Mouse (Mus musculus): ENCODE results near the gene Tiprl.

Gene Tiprl

GRCm38 (mm10) chr1:165236321-165237298 lies at the start of gene Tiprl:
Gene Tiprl, minus strand, starts transcription at chr1:165236996.
- DNase-seq = peak; percentile 97

GRCm38 (mm10) chr1:165284096-165284495 lies 47.3 kb upstream of the Tiprl start:
- no peak for DNase-seq

- no peak for DNase-seq
These were observed 46.2 kb upstream of the Tiprl start for GRCm38 (mm10) chr1:165282967-165283345.

- DNase-seq = no peak
These were observed 45.6 kb upstream of the Tiprl start for GRCm38 (mm10) chr1:165282222-165282966.

- peak; percentile 39 for DNase-seq
These were observed 44.8 kb upstream of the Tiprl start for GRCm38 (mm10) chr1:165281351-165282221.

- DNase-seq = no peak
These were observed 43.9 kb upstream of the Tiprl start for GRCm38 (mm10) chr1:165280741-165281140.

- DNase-seq = no peak
These were observed 38.1 kb upstream of the Tiprl start for GRCm38 (mm10) chr1:165274946-165275345.

- peak; percentile 41 for DNase-seq
These were observed 15.4 kb upstream of the Tiprl start for GRCm38 (mm10) chr1:165252027-165252671.

GRCm38 (mm10) chr1:165250546-165250945 lies 13.8 kb upstream of the Tiprl start:
- no peak for DNase-seq

- DNase-seq = no peak
These were observed 12.0 kb upstream of the Tiprl start for GRCm38 (mm10) chr1:165248842-165249241.

GRCm38 (mm10) chr1:165247788-165248187 lies 11.0 kb upstream of the Tiprl start:
- no peak for DNase-seq

GRCm38 (mm10) chr1:165247085-165247484 lies 10.3 kb upstream of the Tiprl start:
- DNase-seq = no peak

GRCm38 (mm10) chr1:165246587-165246986 lies 9.8 kb upstream of the Tiprl start:
- no peak for DNase-seq

- no peak for DNase-seq
These were observed 950 bp downstream of the Tiprl start for GRCm38 (mm10) chr1:165235846-165236245.

GRCm38 (mm10) chr1:165233806-165234205 lies 3.0 kb downstream of the Tiprl start:
- no peak for DNase-seq

GRCm38 (mm10) chr1:165230691-165231090 lies 6.1 kb downstream of the Tiprl start:
- DNase-seq = no peak

GRCm38 (mm10) chr1:165229577-165229976 lies 7.2 kb downstream of the Tiprl start:
- no peak for DNase-seq

- no peak for DNase-seq
These were observed 19.7 kb downstream of the Tiprl start for GRCm38 (mm10) chr1:165217023-165217589.

GRCm38 (mm10) chr1:165215831-165216230 lies 21.0 kb downstream of the Tiprl start:
- no peak for DNase-seq

- no peak for DNase-seq
These were observed 31.2 kb downstream of the Tiprl start for GRCm38 (mm10) chr1:165205591-165205990.

GRCm38 (mm10) chr1:165203488-165204035 lies 33.2 kb downstream of the Tiprl start:
- no peak for DNase-seq
